Mouse (Mus musculus): ENCODE results near the gene AL731706.1.

AL731706.1 gene

GRCm38 (mm10) chr2:136835882-136836281 is 55.3 kb downstream of the AL731706.1 start:
- in situ Hi-C loops (cut with MseI, MboI), result no loop called here

- in situ Hi-C loops (cut with MseI, MboI), result no loop called here
Observed at GRCm38 (mm10) chr2:136834715-136835075, 56.5 kb downstream of the AL731706.1 start.

- in situ Hi-C loops (cut with MseI, MboI), result no loop called here
Observed at GRCm38 (mm10) chr2:136833976-136834714, 57.0 kb downstream of the AL731706.1 start.

- in situ Hi-C loops (cut with MseI, MboI), result no loop called here
Observed at GRCm38 (mm10) chr2:136832936-136833335, 58.3 kb downstream of the AL731706.1 start.

Data from mouse trophoblast stem cell (cell line).